Mouse (Mus musculus) erythroblast, adult 5-6 weeks (primary cell): ENCODE data around the gene Hpca. TPM values are rescaled to one million over a fixed set of nuclear protein-coding genes. Genes with fewer than 3 reads are reported as not detected.

ENCODE experiments used
- ATAC-seq: replicated peaks from 2 replicates; pipeline ENCODE4 v1.8.0; 2016; ENCODE audit warnings: moderate number of reproducible peaks, mild to moderate bottlenecking, moderate TSS enrichment, inconsistent platforms; ENCODE audit not compliant: poor library complexity, low FRiP score, severe bottlenecking
- total RNA-seq, 2 experiments: library from RNA; stranded (forward) in 1 of 2; stranded (reverse) in 1 of 2; fragments of 150-400 nt in 1 of 2; fragments of 200-764, 138-1000 nt in 1 of 2; gene quantifications; 2 replicates each; pipeline versions ENCODE4 v1.2.3 to v1.2.4; 2015 to 2017; ENCODE audit warnings: low replicate concordance in 2 of 2

Hpca gene
- total RNA-seq, 2 experiments from 2014 or later: not detected

DNA sequence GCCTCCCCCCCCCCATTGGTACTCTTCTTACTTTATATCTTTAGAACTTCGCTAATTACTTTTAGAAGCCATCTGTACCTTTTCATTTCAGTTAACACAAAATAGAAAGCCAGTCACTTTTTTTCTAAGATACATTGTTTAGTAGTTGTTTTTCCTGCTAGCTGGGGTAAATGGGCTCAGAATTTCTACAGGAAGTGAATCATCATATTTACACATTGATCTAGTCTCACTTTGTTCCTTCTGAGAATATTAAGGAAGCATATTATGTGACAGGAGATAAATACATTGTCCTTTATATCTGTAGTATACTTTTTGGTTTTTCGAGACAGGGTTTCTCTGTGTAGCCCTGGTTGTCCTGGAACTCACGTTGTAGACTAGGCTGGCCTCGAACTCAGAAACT, 53.0 kb downstream of the Hpca start:
- ATAC-seq: no peak

DNA sequence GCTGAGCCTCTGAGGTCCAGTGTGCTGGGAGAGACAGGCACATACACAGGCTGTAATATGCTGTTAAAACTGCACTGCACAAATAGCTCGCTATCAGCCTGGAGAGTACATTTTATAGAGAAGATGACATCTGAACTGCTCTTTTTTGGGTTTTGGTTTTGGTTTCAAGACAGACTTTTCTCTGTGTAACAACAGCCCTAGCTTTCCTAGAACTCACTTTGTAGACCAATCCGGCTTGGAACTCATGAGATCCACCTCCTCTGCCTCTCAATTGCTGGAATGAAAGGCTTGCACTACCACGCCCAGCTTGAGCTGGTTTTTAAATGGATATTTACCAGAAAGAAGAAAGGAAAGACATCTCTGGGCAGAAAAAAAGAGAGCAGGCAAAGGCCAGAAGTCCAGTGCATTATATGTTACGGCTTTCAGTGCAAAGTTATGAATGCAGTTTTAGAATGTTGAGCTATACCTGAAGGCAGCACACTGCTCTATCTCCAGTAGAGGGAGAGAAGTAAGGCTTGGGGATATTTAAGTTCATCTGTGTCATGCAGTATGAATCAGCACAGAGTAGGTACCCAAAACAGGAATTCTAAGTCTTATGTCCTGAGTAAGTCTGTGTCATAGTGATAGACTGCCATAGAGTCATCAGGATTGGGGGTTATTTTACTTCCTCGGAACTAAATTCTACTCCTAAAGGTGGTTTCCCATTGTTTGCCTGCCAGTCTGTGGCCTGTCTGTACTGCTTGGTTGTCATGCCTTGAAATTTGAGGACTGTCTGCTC, 54.0 kb downstream of the Hpca start:
- no peak for ATAC-seq

DNA sequence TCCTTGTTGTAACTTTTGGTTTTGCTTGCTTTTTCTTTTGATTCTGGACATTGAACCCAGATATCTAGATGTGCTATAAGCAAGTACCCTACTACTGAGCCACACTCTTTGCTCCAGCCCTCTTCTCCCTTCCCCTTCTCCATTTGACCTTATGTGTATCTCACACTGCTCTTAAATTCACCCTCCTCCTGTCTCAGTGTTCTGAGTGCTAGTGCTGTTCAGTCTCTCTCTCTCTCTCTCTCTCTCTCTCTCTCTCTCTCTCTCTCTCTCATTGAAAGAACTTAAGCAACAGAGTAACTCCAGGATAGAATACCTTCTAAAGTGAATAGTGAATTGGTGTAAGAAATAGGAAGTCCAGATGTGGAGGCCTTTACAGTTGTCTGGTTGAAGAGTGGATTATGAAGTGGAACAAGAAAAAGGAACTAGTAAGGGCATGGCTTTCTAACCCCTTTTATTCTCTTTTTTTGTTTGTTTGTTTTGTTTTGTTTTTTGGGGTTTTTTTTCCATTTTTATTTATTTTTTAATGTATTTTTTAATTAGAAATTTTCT, 56.1 kb downstream of the Hpca start:
- ATAC-seq: no peak

DNA sequence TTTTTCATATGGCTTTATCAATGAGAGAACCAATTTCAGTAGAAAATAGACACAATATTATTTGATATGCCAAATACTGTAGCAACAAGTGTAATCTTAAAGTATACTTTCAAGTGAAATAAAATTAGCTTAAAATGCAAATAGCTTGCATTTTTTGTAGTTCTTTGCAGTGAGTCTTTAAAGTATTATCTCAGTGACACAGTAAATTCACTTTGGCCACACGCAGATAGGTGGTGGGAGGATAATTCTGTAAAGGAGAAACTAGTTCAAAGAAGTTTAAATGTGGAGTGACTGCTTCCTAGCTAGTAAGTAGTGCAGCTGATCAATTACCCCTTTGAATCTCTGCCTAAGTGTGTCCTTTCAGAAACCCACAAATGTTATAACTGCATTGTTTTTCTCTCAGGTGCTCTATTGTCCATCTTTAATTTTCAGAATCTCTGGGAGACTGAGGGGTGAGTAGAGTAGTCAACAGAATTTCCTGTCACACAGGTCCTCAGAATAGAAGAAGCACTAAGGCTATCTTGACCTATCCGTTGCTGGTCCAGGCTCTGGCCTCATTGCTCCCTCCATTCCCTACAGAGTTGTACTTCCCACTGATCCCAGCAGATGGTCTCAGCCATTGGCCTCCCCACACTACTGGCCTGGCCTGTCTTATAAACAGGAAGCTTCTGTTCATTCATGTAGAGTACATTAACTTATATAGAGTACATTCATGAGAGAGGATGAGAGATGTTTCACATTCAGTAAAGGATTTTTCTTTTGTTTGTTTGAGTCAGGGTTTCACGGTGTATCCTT, 59.4 kb downstream of the Hpca start:
- ATAC-seq: no peak

Other genes with a start within 250 kb of the Hpca start
- not detected in 2 replicates for gene Trim62, start 238.5 kb downstream of the Hpca start, total RNA-seq (2015; ENCODE audit: low replicate concordance)
- not detected in 2 replicates for gene Trim62, start 238.5 kb downstream of the Hpca start, total RNA-seq (2017; ENCODE audit: low replicate concordance)
- gene Azin2, start 159.6 kb downstream of the Hpca start, total RNA-seq (2015; ENCODE audit: low replicate concordance): not detected in 2 replicates
- gene Azin2, start 159.6 kb downstream of the Hpca start, total RNA-seq (2017; ENCODE audit: low replicate concordance): 0.85 TPM in 1 of 2 replicates, not detected in the other
- gene Ak2, start 130.1 kb downstream of the Hpca start, total RNA-seq (2015; ENCODE audit: low replicate concordance): 15.4 and 25.7 TPM in 2 replicates
- gene Ak2, start 130.1 kb downstream of the Hpca start, total RNA-seq (2017; ENCODE audit: low replicate concordance): 28.7 and 31.4 TPM in 2 replicates
- 9.6 and 12.5 TPM in 2 replicates for gene Rnf19b, start 63.8 kb downstream of the Hpca start, total RNA-seq (2015; ENCODE audit: low replicate concordance)
- gene Rnf19b, start 63.8 kb downstream of the Hpca start, total RNA-seq (2017; ENCODE audit: low replicate concordance): 19.2 and 30.5 TPM in 2 replicates
- not detected in 2 replicates for gene Tmem54, start 16.5 kb downstream of the Hpca start, total RNA-seq (2015; ENCODE audit: low replicate concordance)
- not detected in 2 replicates for gene Tmem54, start 16.5 kb downstream of the Hpca start, total RNA-seq (2017; ENCODE audit: low replicate concordance)
- not detected in 2 replicates for gene Fndc5, start 15.0 kb upstream of the Hpca start, total RNA-seq (2015; ENCODE audit: low replicate concordance)
- not detected in 2 replicates for gene Fndc5, start 15.0 kb upstream of the Hpca start, total RNA-seq (2017; ENCODE audit: low replicate concordance)
- 12.7 and 13.6 TPM in 2 replicates for gene S100pbp, start 67.7 kb upstream of the Hpca start, total RNA-seq (2015; ENCODE audit: low replicate concordance)
- 7.5 and 8.7 TPM in 2 replicates for gene S100pbp, start 67.7 kb upstream of the Hpca start, total RNA-seq (2017; ENCODE audit: low replicate concordance)
- 4.2 and 11.3 TPM in 2 replicates for gene Yars, start 67.7 kb upstream of the Hpca start, total RNA-seq (2015; ENCODE audit: low replicate concordance)
- gene Yars, start 67.7 kb upstream of the Hpca start, total RNA-seq (2017; ENCODE audit: low replicate concordance): 10.7 and 34.0 TPM in 2 replicates
- gene C77080, start 139.4 kb upstream of the Hpca start, total RNA-seq (2015; ENCODE audit: low replicate concordance): not detected in 2 replicates
- not detected in 2 replicates for gene C77080, start 139.4 kb upstream of the Hpca start, total RNA-seq (2017; ENCODE audit: low replicate concordance)
- not detected in 2 replicates for gene Sync, start 165.6 kb upstream of the Hpca start, total RNA-seq (2015; ENCODE audit: low replicate concordance)
- 0.56 TPM in 1 of 2 replicates, not detected in the other for gene Sync, start 165.6 kb upstream of the Hpca start, total RNA-seq (2017; ENCODE audit: low replicate concordance)
- gene Rbbp4, start 213.3 kb upstream of the Hpca start, total RNA-seq (2015; ENCODE audit: low replicate concordance): 60.2 and 64.6 TPM in 2 replicates
- 61.6 and 122 TPM in 2 replicates for gene Rbbp4, start 213.3 kb upstream of the Hpca start, total RNA-seq (2017; ENCODE audit: low replicate concordance)
- 6.9 and 14.8 TPM in 2 replicates for gene Zbtb8os, start 213.7 kb upstream of the Hpca start, total RNA-seq (2015; ENCODE audit: low replicate concordance)
- 4.9 and 19.1 TPM in 2 replicates for gene Zbtb8os, start 213.7 kb upstream of the Hpca start, total RNA-seq (2017; ENCODE audit: low replicate concordance)